Mouse (Mus musculus): Measurements from ENCODE around the gene Vrk1.

Vrk1 gene

DNA sequence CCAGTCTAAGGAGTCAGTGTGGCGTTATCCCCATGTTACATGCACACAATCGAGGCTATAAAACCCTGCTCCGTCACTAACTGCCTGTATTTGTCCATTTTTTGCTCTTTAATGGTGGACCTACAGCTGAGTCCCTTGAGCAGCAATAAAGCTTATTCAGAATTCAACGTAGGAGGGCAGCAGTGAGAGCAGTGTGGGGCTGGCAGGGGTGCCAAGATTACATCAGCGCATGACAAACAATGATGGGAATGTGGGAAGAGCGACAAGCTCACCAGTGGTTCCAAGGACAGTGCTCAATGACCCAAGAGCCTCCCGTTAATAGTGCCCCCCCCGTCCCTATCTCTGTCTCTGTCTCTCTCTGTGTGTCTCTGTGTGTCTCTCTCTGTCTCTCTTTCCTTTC is 8.3 kb upstream of the Vrk1 start:
- no peak for DNase-seq

DNA sequence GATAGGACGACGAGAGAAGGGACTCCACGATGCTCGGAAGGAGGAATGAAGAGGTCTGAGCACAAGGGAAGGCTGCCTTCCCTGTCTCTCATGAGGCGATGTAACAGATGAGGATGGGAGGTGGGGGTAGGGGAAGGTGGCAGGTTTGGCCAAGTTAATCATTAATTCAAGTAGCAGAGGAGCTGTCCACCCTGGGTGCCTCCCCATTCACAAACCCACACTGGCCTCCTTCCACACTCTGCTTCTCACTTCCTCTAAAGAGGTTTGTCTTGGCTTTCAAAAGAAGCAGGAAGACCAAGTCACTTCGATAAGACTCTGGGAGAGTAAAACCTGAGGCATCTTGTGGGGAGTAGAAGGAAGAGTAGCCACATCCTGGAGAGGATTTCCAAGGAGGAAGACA is 5.3 kb upstream of the Vrk1 start:
- DNase-seq: no peak

DNA sequence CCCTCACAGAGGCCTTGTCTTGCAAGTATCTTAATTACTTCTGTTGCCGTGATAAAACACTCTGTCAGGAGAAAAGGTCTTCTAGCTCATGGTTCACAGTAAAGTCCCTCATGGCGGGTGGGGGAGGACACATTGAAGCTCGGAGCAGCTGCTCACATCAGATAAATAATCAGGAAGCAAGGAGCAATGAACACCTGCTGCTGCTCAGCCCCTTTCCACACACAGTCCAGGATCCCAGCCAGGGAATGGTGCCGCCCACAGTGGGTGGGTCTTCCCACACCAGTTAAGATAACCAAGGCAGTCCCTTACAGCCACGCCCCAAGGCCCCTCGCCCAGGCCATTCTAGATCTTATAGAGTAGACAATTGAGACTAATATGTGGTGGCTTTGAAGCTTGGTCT is 3.8 kb upstream of the Vrk1 start:
- no peak for DNase-seq

DNA sequence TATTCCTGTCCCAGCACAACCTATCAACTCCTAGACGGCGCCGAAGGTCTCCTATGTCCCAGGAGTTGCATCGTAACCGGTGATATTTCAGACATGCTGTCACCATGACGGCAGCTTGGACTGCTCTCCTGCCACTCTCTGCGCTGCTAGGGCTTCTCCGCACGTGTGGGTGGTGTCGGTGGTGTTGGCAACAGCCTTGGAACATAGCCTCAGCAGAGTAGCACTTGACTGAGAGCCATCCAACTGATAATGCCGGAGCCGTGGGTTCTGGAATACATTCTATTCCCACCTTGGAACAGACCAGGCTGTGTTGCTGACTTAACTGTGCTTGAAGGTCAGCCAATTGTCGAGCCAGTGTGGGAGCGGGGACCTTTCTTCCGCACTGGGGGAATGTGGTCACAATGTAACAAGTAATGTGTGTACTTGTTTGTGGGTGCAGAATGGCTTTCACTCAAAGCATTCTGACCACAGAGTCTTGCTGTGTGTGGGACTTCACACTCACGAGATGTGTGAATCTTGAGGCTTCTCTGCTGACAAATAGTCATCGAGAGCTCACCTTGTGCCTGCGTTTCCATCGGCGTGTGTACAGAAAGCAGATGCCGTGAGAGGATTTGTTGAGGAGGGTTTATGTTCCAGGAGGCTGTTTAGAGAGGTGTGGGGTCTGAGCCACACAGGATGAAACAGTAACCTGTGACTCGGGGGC is 1.5 kb upstream of the Vrk1 start:
- DNase-seq: no peak

DNA sequence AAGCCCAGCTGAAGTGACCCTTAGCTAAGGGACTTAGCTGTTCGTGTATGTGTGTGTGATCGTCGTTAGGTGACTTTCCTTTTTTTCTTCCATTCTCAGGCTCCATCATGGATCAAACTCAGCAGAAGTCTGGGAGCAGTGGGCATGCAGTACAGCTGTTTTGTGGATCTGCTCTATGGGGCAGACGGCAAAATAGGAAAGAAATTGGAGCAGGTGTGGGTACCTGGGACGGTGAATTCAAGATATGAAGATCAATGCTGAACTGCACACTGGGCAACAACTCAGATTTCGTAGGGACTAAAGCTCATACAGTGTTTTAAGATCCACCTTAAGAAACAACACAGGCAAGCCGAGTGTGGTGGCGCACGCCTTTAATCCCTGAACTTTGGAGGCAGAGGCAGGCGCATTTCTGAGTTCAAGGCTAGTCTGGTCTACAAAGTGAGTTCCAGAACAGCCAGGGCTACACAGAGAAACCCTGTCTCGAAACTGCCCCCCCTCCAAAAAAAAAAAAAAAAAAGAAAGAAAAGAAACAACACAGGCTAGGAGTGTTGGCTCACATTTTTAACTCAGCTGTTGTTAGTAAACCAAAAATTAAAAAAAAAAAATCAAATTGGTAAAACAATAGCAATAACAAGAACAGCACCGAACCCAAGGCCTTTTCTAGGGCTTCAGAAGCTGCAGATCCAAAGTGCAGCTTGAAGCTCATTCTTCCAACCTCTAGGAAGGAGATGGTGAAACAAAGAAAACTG is 732 bp upstream of the Vrk1 start:
- no peak for DNase-seq

DNA sequence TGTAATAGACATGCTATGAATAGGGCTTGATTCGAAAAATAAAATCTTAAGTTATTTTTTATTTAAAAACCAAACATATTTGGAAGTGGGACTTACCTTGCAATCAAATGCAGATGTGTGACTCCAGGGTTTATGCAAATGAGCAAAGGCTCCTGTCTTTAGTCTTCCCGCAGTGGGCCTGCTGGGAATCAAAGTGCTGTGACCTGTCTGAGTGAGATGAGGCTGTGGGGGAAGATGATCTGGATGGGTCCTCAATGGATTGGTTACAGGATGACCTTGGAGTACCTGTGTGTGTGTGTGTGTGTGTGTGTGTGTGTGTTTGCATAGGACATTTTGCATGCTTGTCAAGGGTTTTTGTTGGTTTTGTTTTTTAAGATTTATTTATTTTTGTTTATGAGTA is 2.1 kb downstream of the Vrk1 start:
- DNase-seq: no peak

DNA sequence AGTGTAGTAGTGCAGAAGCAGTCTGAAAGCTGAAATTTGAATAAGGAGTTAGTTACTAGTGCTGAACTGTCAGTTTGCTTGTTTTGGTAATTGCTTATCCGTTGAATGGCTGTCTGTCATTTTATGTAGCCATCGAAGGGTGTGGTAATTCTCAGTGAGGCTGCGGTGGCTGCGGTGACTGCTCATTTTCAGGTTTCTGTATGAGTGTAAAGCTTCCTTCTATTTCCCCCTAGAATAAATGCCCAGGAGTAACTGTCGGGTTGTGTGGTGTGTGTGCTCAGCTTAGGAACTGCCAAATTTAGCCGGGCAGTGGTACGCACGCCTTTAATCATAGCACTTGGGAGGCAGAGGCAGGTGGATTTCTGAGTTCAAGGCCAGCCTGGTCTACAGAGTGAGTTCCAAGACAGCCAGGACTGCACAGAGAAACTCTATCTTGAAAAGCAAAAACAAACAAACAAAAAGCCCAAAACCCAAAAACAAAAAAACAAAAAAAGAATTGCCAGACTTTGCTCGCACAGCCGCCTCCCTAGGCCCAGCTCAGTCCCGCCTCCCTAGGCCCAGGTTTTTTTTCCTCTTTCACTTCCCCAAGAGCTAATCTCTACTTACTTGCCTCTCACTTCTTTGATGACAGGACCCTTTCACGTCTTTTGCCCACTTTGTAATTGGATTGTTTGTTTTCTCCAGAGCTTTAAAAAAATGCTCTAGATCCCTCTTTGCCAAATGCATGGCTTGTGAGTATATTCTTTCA is 6.4 kb downstream of the Vrk1 start:
- DNase-seq: no peak

DNA sequence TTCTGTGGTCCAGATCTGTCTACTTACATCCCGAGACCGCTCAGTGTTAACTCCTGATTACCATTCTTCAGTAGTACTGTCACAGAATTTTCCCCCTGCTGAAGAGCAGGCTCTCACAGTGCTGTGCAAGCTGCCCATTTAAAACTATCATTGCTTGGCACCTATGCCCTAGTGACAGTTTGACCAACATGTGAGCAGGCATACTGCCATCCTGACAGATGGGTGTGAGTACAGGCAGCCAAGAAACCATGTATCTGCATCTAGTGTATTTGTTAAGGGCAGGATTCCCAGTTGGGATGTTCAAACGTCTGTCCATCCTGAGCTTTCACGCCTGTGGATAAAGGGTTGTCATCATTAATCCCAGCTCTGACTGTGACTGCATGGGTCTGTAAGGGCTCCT is 10.0 kb downstream of the Vrk1 start:
- DNase-seq: no peak

DNA sequence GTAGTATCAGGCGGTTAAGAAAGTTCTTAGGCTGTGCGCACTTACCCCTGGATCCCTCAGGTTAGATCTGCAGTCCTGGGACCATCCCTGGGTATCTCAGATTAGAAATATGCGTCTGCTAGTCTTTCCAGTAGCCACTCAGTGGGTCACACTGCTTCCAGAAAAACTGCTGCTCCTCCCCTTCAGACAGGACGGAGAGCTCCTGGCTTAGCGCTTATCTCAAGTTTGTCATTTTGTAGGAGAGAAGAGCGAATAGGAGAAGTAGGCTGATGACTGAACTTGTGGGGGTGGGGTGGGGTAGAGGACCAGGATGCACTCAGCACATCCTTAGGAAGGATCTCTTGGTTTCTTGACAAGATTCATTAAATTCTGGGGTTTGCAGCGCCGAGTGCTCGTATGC is 13.6 kb downstream of the Vrk1 start:
- DNase-seq: no peak

DNA sequence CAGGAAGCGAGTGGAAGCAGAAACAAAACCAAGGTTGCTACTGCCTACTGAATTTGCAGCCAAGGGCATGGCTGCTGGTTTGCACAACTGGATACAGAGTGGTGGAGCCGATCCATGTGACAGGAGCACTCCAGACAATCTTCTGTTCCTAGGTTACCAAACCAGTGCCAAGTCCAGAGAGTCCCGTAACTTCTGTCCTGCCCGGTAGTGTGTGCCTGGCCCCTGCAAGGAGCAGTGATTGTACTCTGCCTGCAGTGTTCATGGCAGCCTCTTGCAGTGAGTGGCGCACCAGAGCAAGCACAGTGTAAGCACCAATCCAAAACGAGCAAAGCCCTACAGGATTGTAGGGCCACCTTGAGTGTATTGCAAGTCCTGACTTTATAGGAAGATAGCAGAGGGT is 15.4 kb downstream of the Vrk1 start:
- no peak for DNase-seq

DNA sequence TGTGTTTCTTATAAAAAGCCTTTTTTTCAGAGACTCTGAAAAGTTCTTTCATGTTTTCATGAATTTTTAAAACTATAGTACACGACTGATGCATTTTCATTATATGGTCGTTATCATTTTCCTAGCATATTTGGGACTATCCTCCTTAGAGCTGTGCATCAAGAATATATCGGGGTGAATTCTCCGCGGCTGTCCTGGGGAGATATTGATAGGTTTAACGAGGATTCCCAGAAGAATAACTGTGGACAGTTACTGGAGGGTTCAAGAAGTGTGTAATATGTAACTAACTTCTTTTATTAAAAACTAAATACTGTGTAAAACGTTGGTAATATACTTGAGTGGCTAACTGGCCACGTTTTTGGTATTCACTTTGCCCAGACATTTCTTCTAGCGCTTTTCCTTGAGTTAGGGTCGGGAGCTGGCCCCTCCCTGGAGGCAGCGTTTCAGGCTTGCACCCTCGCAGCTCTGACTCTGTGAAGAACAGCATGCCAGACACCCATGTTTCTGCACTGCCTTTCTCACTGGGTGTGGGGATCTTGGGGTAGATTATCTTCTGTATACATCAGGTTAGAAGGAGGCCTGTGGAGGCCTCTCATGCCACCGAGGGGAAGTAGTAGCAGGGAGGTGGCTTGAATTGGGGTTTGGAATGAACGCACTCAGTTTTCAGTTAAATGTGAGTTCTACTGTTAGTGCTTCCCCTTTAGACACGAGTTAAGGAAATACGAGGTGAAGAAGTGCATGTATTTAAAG is 16.5 kb downstream of the Vrk1 start:
- no peak for DNase-seq

DNA sequence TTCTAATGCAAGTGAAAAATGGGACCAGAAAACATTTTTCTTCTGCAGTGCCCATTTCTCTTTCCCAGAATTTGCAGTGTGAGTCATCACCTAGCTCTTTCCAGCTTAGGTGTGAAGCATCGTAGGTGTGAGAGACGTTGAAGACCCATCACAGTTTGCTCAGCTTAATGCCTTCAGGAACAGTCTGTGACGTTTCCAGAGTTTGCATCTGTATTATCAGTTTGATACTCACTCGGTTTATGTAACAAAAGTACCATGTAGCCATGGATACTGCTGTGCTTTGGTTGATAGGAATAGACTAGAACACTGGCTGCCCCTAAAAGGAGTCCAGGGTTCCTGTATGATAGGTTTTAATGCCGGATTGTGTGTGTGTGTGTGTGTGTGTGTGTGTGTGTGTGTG is 17.3 kb downstream of the Vrk1 start:
- DNase-seq: no peak

DNA sequence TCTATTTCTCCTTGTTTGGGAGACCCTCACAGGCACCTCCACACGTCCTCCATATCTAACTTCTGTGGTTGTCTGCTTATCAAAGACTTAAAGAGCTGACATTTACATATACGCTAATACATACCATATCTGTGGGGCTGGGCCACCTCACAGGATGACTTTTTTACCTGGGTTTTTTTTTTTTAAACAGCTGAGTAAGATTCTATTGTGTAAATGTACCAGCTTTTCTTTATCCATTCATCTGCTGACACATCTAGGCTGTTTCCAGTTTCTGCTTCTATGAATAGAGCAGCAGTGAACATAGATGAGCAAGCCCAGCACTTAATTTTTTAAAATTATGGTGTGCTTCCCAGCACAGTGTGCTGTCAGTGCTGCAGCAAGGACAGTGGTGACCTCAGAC is 19.6 kb downstream of the Vrk1 start:
- DNase-seq: no peak

DNA sequence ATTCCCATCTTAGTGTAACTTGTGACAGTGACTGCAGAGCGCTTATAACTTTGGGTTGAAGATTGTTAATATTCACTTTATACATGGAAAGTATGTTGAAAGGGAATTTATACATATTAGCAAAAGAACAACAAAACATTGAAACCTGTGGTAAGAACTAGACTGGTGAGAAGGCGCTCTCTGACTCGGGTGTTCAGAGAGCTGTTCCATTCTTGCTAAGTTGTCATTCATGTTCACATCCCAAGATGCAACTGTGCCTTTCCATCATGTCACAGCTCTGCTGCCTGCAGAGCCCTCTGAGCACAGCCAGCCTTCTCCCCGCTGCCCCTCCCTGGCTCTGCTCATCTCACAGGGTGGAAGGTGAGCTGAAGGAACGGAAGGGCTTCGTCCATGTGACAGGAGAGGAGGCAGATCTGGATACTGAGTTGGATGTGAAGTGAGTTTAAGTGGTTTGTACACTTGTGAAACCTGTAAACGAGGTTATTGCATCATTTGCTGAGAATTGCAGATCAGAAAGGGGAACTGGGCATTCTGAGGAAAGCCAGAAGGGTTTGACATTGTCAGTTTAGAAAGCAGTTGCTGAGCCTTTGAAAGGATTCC is 20.2 kb downstream of the Vrk1 start:
- no peak for DNase-seq

DNA sequence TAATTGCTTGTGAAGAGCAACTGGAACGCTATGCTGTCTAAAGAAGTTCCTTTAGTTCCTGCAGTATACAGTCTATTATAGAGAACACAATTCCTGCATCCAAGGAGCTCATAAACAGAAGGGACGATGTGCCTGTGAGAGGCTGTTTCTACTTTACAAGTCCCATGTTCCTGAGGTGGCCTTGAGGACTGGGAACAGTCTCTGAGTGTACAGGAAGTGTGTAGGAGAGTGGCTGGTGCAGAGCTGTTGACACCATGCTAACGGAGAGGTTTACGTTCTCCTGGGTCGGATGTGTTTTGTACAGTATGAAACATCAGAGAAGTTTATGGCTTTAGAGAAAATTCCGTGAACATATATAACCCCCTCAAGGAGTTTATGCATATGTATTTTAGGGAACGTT is 20.8 kb downstream of the Vrk1 start:
- DNase-seq: no peak

DNA sequence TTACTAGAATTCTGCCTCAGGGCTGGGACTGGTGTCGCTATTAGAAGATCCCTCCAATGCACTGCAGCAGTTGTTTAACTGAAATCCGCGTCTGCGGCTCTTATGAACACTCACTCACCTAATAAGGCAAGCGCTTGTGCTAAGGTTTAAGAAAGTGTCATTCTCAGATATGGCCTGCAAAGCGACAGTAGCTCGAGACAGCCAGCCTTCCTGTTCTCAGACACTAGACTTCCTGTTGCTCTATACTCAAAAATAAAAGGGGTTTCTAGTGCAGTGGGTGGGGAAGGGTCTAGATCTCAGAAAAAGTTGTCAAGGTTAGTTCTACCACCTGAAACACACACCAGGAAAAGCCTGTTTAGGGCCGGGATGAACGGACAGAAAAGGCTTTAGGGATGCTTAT is 21.9 kb downstream of the Vrk1 start:
- peak in 1 of 2 experiments; percentile 15 for DNase-seq

DNA sequence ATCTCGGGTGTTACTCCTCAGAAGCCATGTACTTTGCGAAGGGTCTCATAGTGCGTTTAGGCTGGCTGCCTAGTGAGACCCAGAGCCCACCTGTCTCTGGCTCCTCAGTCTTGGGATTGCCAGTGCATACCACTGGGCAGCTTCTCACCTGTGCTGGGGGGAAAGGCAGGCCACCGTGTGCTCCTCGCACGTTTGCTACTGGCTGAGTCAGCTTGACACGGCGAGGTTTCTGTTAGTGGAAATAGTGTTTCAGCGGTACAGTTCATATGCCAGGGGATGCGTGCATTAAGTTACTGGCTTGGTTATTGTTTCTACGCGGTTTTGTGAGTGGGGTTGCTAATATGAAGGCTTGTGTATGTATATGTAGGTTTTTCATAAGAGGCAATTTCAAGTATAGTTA is 22.3 kb downstream of the Vrk1 start:
- no peak for DNase-seq

DNA sequence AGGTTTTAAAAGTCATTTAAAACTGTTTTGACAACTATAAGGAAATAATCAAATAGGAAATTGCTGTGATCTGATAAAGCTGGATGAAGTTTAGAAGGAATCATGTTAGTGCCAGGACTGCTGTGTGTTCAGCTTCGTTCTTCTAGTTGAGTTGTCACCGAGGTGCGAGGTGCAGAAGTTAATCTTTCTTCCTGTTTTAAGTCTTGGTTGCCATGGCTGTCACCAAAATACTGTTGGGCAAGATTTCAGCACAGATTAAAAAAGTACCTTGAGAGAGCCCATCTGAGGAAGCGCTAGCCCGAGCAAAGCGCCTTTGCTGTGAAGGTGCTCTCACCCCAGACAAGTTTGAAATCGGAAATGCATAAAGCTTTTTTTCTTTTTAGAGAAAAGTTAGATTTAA is 24.2 kb downstream of the Vrk1 start:
- no peak for DNase-seq

DNA sequence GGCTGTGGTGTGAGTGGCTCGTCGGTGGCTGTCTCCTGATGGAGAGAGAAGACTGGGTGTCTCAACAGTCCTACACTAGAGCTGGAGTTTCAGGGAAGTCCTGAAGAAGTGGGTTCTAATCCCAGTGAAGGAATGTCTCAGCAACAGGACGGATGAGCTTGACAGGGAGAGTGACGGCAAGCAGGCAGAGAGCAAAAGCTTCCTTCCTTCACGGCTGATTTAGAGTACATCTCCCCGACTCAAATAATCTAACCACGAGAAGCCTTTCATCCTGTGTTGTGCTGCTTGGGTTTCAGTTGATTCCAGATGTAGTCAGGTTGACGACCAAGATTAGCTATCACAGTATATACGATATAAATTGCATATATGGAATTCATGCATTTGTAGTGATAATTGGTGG is 24.7 kb downstream of the Vrk1 start:
- no peak for DNase-seq

DNA sequence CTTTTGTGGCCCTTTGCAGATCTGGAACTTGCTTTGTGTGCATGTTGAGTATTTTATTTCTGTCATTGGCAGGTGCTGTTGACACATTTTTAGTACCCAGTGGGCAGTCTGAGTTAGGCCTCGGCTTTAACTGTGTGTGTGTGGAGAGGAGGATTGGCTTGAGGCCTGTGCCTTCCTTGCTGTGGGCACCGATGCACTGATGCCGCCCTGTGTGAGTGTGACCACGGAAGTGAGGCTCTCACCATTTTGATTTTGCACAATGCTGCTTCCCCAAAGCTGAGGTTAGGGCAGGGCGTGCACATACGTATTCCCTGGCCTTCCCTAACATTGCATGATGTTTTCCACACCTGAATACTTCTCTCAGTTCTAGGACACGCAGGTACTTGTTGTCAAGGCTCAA is 30.2 kb downstream of the Vrk1 start:
- no peak for DNase-seq

DNA sequence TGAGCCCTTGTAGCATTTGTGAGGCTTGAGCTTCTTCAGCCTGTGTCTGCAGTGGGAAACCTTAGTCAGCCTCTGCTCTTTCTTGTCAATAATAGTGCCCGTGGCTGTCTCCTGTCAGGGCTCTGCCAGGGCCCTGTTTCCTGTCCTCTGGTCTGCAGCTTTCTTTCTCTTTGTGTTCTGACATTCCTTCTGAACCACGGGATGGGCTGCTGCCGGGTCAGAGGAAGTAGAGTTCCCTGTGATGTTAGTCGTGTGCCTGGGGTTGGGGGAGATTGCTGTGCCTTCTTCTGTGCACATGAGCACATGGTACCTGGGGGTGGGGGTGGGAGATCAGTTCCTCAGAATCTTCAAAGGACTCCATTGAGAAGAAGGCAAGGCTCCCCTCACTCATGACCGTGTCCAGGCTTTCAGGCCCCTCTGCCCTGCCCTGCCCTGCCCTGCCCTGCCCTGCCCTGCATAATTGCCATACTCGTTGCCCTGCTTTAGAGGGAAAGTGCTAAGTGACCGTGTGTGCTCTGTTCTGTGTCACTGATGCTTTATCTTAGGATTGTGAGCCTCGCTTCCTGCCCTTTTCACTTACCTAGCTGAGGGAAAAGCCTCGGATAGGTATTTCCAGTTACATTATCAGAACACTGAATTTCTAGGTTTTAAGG is 36.2 kb downstream of the Vrk1 start:
- no peak for DNase-seq

DNA sequence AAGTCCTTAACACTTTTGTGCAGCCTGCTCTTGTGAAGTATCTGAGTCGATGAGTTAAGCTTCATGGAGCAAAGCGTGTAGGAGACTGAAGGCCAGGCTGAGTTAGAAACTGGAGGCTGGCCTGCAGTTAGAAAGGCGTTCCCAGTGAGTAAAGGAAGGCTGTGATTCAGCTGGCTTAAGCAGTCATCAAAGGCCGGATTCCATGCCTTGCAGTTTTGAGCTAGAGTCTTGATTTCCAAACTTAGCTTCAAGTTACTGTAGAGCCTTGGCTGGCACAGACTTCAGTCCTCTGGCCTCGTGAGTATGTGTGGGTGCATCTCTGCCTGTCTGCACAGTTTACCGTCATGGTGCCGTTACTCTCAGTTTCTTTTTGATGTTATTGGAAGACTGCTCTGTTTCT is 42.2 kb downstream of the Vrk1 start:
- DNase-seq: no peak

Measured in thymus, postnatal 36 days (tissue).